Mouse (Mus musculus): Measurements from ENCODE around the gene Pip5k1b.

DNA sequence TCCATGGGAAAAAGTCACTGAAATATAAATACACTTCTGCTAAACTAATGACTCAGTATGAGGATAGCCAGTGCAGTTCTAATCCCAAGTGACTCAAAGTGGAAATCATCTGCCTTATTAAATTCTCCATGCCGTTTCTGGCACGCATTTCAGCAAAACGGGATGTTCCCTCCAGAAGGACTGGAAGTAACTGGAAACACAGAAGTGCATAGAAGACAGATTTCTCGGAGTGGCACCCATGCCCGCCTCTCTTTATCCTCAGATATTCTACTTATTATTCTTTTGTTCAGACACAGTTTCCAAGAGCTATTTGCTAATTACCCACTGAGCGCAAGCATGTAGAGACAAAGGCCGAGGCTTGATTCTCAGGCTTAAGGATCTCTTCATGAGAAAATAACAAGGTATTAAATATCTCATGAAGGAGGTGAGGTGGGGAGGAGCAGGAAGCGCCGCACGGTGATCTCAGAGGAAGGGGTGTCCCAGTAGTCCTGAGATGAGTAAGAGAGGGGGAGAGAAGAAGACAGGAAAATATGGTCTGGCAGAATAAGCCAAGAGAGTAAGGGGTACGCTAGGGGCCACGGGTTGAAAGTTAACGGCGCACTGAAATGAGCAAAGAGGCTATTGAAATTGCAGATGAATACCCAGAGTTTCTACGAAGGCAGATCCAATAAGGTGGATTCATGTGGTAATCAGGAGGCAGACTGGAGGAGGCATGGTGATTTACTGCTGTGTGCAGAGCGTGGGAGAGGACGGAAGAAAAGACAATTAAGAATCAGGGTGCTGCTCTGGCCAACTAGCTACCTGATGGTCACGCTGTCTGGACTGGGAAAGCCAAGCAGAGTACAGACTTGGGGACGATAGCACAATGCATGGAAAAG, 183.7 kb downstream of the Pip5k1b start:
- TF ChIP-seq CTCF (IDR thresholded peaks at IDR 0.05; ENCODE audit: low read depth) (no peak), EP300 (IDR thresholded peaks at IDR 0.05; ENCODE audit: low read depth) (no peak)
